18 mouse cellular contexts compared by ENCODE assay signal in genomic region chr16:24313544-24314326, GRCm38 (mm10).
DNase-seq lines count a peak whose midpoint lies in the region; ATAC-seq and TF ChIP-seq lines count a peak whose summit lies in the region.
"Had no signal": no experiment of that assay in that cellular context is flagged by ENCODE, and none has a peak within 500 bp of the region (broad histone marks: within the 10 kb centered on the region; RNA-seq: fewer than 3 reads in every experiment).

No protein-coding gene starts in this region.

- intact Hi-C loops in left cerebral cortex, postnatal 10 days (cut with DNase I) = no loop called here

- peak; percentile 34 for DNase-seq in kidney, adult 9 months
- no peak for DNase-seq in kidney, postnatal 14 days
- peak; percentile 74 for DNase-seq in 416B (ENCODE audit: low read depth)
- DNase-seq in adrenal gland, postnatal 14 days = peak; percentile 44
- no peak for DNase-seq in c-Kit-positive CD71-positive TER-119-positive erythroid progenitor cells, embryonic 14.5 days (ENCODE audit: low spot score)
- DNase-seq in lung, adult 2 months = no peak
- DNase-seq in left cerebral cortex, postnatal 10 days (ENCODE audit: extremely low spot score in 1 of 2, low spot score in 2 of 2) = no peak
- DNase-seq: cerebellum, adult 18-20 months; gastrocnemius, postnatal 10 days; heart, postnatal 36 days; right cerebral cortex, postnatal 25 days had no signal

- TF ChIP-seq POLR2A in lung, adult 2 months (IDR thresholded peaks at IDR 0.05; ENCODE audit: borderline replicate concordance, extremely low read depth, low read depth, low read length) = no peak

- no peak for TF ChIP-seq CTCF in lung, adult 2 months (IDR thresholded peaks at IDR 0.05; ENCODE audit: insufficient read depth, low read length)

- WGBS in lung, adult 2 months = 51% methylated on average over 7 of the region's 7 CpGs

- no peaks in the 10 kb centered on the region for H3K4me1 ChIP-seq in lung, adult 2 months (ENCODE audit: control insufficient read depth, insufficient read depth, low read length)
- H3K4me1 ChIP-seq: limb, embryonic 15.5 days; midbrain, embryonic 12.5 days had no signal

- no peak overlapping the region for H3K4me3 ChIP-seq in lung, adult 2 months (replicated peaks; ENCODE audit: extremely low read depth, low read depth, low read length)
- H3K4me3 ChIP-seq: heart, embryonic 10.5 days; left cerebral cortex, adult 2 months; limb, embryonic 15.5 days; midbrain, embryonic 12.5 days had no signal

- ATAC-seq in megakaryocyte progenitor cell, adult 5-6 weeks (replicated peaks; ENCODE audit: poor library complexity) = peak; percentile 26; the same call in 1 of the 2 replicates
- ATAC-seq: forebrain, embryonic 14.5 days; lung, postnatal 0 days had no signal

Comparison
In these comparisons a context has a peak if more than half of its experiments do, and no peak if none do; other contexts are left out.
1. DNase-seq: peak in kidney, adult 9 months (single experiment), 416B (single experiment) and adrenal gland, postnatal 14 days (single experiment); none in kidney, postnatal 14 days (single experiment), c-Kit-positive CD71-positive TER-119-positive erythroid progenitor cells, embryonic 14.5 days (single experiment), lung, adult 2 months (single experiment) and left cerebral cortex, postnatal 10 days (0 of 2).